Mouse (Mus musculus) liver, embryonic 11.5 days (tissue): ENCODE results near the gene Tdrd9. TPM values are rescaled to one million over a fixed set of nuclear protein-coding genes. Genes with fewer than 3 reads are reported as not detected.
A peak's percentile ranks its signal among the peaks of the same experiment; 100 is the strongest.

Experiments used
- ATAC-seq: fragments of 200-750 bp; cut with Nextera tagmentation; replicated peaks from 2 replicates; pipeline ENCODE4 v1.8.0; 2017; ENCODE audit warnings: moderate number of reproducible peaks, mild to moderate bottlenecking, moderate TSS enrichment, moderate library complexity; ENCODE audit not compliant: low FRiP score
- DNase-seq: peaks from one replicate; pipeline ENCODE4 v3.0.0-alpha.2; 2017; ENCODE audit warnings: low spot score
- H3K27ac ChIP-seq: fragments of 300-500 bp; sonication (generic); 2 replicates; pipeline ENCODE4 v1.5.1; 2014; ENCODE audit warnings: mild to moderate bottlenecking, low read depth, low read length, control low read depth
- H3K27me3 ChIP-seq: fragments of 300-500 bp; sonication (generic); replicated peaks from 2 replicates; pipeline ENCODE4 v1.6.1; 2014; ENCODE audit warnings: low read length, mixed read lengths; ENCODE audit not compliant: control insufficient read depth, insufficient read depth
- H3K36me3 ChIP-seq: fragments of 300-500 bp; sonication (generic); 2 replicates; pipeline ENCODE4 v1.6.1; 2014; ENCODE audit warnings: mild to moderate bottlenecking, low read length, moderate library complexity, mixed read lengths; ENCODE audit not compliant: control insufficient read depth, insufficient read depth
- H3K4me1 ChIP-seq: fragments of 300-500 bp; sonication (generic); replicated peaks from 2 replicates; pipeline ENCODE4 v1.6.1; 2014; ENCODE audit warnings: low read length, mixed read lengths; ENCODE audit not compliant: control insufficient read depth, insufficient read depth
- H3K4me2 ChIP-seq: fragments of 300-500 bp; sonication (generic); 2 replicates; pipeline ENCODE4 v1.6.1; 2014; ENCODE audit warnings: mild to moderate bottlenecking, control low read depth, moderate library complexity
- H3K4me3 ChIP-seq: fragments of 300-500 bp; sonication (generic); 2 replicates; pipeline ENCODE4 v1.5.1; 2014; ENCODE audit warnings: low read depth, low read length, control low read depth
- H3K9ac ChIP-seq: fragments of 300-500 bp; sonication (generic); 2 replicates; pipeline ENCODE4 v1.6.1; 2014; ENCODE audit warnings: low read depth, low read length, control low read depth
- H3K9me3 ChIP-seq: fragments of 300-500 bp; sonication (generic); 2 replicates; pipeline ENCODE4 v1.6.1; 2016; ENCODE audit warnings: low read length, inconsistent platforms, mixed read lengths; ENCODE audit not compliant: control insufficient read depth
- WGBS: fragments of 180-500 bp; shearing (Covaris S2); extraction: QIAGEN DNeasy Blood & Tissue Kit; methylation state at CpG from one replicate; pipeline ENCODE4 v1.1.7; 2014; 5-methylcytosine and 5-hydroxymethylcytosine counted together
- polyA plus RNA-seq: library from polyadenylated mRNA; unstranded; fragments of >200 nt; fragmentation: Nextera tagmentation; extraction: Ambion mirVana; gene quantifications from 2 replicates; pipeline ENCODE4 v1.2.1, GENCODE M21; 2014

Gene Tdrd9
- polyA plus RNA-seq, 1 experiment from 2014 or later = 0.40 TPM

DNA sequence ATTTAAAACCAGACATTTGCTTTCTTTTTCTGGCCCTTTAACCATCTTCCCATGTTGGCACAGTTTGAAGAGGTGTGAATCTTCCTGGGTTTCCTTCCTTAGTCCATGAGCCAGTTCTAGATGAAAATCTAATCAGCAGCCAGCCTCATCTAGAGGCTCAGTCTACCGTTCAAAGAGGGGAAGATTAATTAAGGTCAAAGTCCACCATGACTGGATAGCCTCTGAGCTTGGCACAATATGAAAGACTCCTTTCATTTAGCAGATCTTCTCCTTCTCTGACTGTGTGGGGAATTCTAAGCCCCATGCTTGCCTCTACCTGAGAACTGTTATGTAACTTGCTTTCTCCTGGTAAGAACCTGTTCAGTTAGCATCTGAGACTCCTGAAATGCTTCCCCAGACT lies 110.9 kb downstream of the Tdrd9 start:
- Histone ChIP-seq H3K4me1 (no peaks in the 10 kb centered on the region), H3K4me3 (no peak overlapping the region), H3K9ac (no peak overlapping the region), H3K36me3 (no peaks in the 10 kb centered on the region), H3K27ac (no peak overlapping the region), H3K4me2 (no peak overlapping the region), H3K27me3 (no peaks in the 10 kb centered on the region), H3K9me3 (no peaks in the 10 kb centered on the region)
- DNase-seq (no peak), ATAC-seq (no peak)
- WGBS = 44% methylated on average over 1 of the region's 1 CpGs

DNA sequence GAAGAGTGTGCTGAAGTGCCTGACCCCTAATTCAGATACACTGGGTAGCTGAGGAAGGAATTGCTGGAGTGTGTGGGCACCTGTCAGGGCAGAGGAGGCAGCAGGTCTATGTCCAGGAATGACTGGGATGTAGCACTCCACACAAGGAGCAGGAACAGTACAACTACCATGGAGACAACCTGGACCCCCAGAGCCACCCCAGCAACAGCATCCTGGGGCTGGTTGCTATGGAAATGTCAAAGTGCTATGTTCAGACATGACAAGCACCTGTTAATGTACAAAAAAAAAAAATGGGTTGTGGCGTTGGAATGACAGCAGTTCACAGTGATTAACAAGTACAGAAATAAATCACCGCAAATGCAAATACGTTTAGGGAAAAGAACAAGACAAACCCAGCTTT lies 114.9 kb downstream of the Tdrd9 start:
- WGBS = 85% methylated on average over 3 of the region's 3 CpGs
- Histone ChIP-seq H3K4me2 (no peak overlapping the region), H3K27me3 (no peaks in the 10 kb centered on the region; the same call in 1 of the 2 replicates), H3K9me3 (no peaks in the 10 kb centered on the region), H3K4me1 (no peaks in the 10 kb centered on the region), H3K36me3 (no peaks in the 10 kb centered on the region), H3K9ac (no peak overlapping the region), H3K27ac (no peak overlapping the region), H3K4me3 (no peak overlapping the region)
- DNase-seq = no peak
- no peak for ATAC-seq

DNA sequence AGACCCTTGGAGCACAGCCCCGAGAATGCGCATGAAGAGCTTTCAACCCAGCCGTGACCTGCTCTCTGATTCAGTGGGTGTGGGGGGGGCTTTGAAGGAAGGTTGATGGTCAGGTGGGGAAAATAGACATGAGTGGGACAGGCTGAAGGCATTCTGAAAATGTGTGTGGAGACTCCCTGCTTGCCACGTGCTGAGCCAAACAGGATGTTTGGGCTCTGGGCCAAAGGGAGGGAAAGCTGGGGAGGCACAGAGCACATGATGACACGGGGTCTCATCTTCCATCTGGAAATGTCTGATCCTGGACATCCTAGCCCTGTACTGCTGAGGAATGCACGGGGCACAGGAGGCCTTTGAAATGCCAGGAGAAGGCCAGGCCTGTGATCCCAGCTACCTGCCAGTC lies 115.4 kb downstream of the Tdrd9 start:
- ATAC-seq (no peak), DNase-seq (no peak)
- no peaks in the 10 kb centered on the region for H3K9me3 ChIP-seq
- no peak overlapping the region for H3K9ac ChIP-seq
- no peak overlapping the region for H3K4me3 ChIP-seq
- H3K27ac ChIP-seq = no peak overlapping the region
- 69% methylated on average over 6 of the region's 6 CpGs for WGBS
- no peaks in the 10 kb centered on the region for H3K36me3 ChIP-seq
- H3K4me1 ChIP-seq = no peaks in the 10 kb centered on the region
- H3K4me2 ChIP-seq = no peak overlapping the region
- H3K27me3 ChIP-seq = no peaks in the 10 kb centered on the region; the same call in none of the 2 replicates

DNA sequence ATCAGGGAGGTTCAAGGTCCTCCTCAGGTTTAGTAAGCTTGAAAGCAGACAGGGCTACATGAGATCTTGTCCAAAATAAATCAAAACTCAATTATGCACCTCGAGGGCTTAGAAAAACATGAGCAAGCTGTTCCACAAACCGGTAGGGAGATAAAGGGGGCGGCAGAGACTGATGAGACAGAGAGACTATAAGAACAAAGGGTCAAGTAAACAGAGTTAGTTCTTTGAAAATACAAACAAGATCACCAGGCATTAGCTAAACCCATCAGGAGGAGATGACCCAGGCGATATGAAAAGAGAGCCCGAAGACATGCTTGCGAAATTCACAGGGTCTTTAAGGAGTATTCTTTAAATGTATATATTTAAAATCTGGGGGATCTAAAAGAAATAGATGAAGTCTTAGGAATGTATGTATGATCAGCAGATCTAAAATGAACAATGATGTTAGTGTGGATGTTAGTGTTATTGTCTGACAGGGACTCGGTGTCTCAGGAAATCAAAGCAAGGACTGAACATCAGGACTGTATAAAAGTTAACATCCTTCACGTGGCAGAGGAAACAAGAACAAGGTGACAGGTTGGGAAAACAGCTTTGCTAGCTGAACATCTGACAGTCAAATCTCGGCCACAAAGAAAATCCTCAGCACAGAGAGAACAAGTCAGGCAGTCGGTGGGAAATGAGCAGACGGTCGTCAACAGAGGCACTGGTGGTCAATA lies 117.4 kb downstream of the Tdrd9 start:
- Histone ChIP-seq H3K4me3 (no peak overlapping the region), H3K4me2 (no peak overlapping the region), H3K9ac (no peak overlapping the region), H3K36me3 (no peaks in the 10 kb centered on the region), H3K27me3 (no peaks in the 10 kb centered on the region; the same call in none of the 2 replicates), H3K4me1 (no peaks in the 10 kb centered on the region), H3K9me3 (no peaks in the 10 kb centered on the region), H3K27ac (no peak overlapping the region)
- DNase-seq (no peak), ATAC-seq (no peak)
- 58% methylated on average over 12 of the region's 12 CpGs for WGBS

DNA sequence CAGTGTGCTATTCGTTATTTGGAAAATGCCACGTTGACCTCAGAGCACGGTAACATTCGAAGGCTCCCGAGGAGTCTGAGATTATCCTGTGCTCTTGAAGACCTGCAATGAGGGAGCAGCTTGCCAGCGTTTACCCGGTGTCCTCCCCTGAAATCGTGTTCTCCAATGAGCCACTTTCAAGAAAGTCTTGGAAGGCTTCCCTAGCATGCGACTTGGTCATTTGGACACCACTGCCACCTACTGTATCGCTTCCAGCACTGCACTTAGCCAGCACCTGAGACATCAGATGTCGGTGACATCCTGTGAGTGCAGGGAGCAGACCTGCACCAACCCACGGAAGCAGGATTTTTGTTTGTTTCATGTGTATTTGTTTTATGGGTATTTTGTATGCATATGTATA lies 119.7 kb downstream of the Tdrd9 start:
- Histone ChIP-seq H3K4me1 (no peaks in the 10 kb centered on the region), H3K9ac (no peak overlapping the region), H3K27me3 (no peaks in the 10 kb centered on the region; the same call in none of the 2 replicates), H3K9me3 (no peaks in the 10 kb centered on the region), H3K36me3 (no peaks in the 10 kb centered on the region), H3K27ac (no peak overlapping the region), H3K4me3 (no peak overlapping the region), H3K4me2 (no peak overlapping the region)
- WGBS = 7% methylated on average over 12 of the region's 12 CpGs
- no peak for ATAC-seq
- peak; percentile 51 for DNase-seq

DNA sequence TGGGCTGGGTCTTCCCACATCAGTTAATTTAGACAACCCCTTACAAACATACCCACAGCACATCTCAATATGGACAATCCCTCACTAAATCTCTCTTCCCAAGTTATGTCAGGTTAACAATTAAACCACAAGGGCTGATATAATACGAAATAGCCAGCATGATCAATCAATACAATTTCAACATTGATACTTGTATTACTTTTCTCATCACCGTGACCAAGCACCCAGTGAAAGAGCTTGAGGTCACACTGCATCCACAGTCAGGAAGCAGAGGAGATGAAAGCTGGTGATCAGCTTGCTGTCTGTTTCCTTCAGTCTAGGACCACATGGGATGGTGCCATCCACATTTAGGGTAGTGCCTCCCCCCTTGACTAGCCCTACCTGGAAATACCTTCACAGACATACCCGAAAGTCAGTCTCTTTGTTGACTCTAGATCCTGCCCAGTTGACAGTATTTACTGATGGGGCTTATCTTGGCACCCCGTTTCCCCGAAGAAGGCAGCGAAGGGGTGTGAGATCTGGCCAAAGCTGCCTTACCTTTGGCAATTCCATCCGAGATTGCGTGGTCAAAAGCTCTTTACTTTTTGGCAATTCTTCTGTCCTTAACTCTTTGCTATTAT lies 123.0 kb downstream of the Tdrd9 start:
- no peak for ATAC-seq
- Histone ChIP-seq H3K4me2 (no peak overlapping the region), H3K4me1 (no peaks in the 10 kb centered on the region; the same call in 1 of the 2 replicates), H3K27me3 (no peaks in the 10 kb centered on the region; the same call in none of the 2 replicates), H3K27ac (no peak overlapping the region), H3K9me3 (no peaks in the 10 kb centered on the region), H3K36me3 (no peaks in the 10 kb centered on the region), H3K4me3 (no peak overlapping the region), H3K9ac (no peak overlapping the region)
- DNase-seq = no peak
- 61% methylated on average over 8 of the region's 8 CpGs for WGBS

DNA sequence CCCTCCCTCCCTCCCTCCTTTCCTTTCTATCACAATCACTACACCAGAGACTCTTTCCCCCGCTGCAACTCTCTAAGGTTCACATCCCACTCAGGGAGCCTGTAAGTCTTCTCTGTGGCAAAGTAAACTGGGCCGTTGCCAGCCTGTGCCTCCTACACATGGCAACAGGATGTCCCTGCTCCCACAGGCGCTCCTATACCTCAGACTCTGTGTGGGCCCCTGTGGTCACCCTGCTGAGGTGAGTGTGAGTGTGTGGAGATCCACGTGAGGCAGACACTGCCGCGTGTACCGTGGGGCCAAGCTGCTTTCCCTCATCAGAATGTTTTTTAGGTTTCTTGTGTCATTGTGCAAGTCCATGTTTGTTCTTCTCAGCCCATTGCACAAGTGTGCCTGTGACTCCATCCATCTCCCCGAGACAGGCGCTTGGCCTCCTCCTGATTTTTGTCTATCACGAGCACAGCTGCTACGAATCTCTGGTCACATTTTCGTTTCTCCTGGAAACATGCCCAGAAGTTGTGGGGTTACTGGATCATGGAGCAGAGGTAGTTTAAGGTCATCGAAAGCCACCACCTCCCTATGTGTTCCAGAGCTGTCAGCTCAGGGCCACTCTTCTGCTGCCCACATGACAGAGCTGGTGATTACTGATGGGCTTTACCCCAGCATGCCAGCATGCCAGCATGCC lies 124.8 kb downstream of the Tdrd9 start:
- Histone ChIP-seq H3K9ac (no peak overlapping the region), H3K4me3 (no peak overlapping the region), H3K4me2 (no peak overlapping the region), H3K27me3 (no peaks in the 10 kb centered on the region; the same call in 1 of the 2 replicates), H3K27ac (no peak overlapping the region), H3K4me1 (no peaks in the 10 kb centered on the region; the same call in 1 of the 2 replicates), H3K36me3 (no peaks in the 10 kb centered on the region), H3K9me3 (no peaks in the 10 kb centered on the region)
- DNase-seq = no peak
- ATAC-seq = no peak
- 75% methylated on average over 13 of the region's 13 CpGs for WGBS

DNA sequence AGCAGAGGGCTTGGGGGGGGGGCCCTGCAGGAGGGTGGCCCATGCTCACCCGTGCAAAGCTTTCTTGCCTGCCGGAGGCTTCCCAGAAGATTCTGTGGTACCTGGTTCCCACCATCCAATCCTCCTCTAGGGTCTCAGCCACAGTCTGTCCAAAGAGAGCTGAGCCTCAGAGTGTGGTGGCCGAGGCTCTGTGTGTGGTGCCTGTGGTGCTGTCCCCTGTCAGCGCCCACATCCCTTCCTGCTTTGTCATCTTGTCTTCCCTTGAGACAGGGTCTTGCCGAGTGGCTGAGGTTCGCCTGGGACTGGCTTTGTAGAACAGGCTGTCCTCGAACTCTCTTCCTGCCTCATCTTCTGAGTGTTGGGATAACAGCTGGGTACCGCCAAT lies 125.4 kb downstream of the Tdrd9 start:
- ATAC-seq (no peak), DNase-seq (no peak)
- Histone ChIP-seq H3K4me2 (no peak overlapping the region), H3K9me3 (no peaks in the 10 kb centered on the region), H3K36me3 (no peaks in the 10 kb centered on the region), H3K9ac (no peak overlapping the region), H3K27ac (no peak overlapping the region), H3K4me3 (no peak overlapping the region), H3K27me3 (no peaks in the 10 kb centered on the region; the same call in 1 of the 2 replicates), H3K4me1 (no peaks in the 10 kb centered on the region; the same call in 1 of the 2 replicates)
- WGBS = 57% methylated on average over 8 of the region's 8 CpGs
